Mouse (Mus musculus) liver, embryonic 13.5 days (tissue): ENCODE results near the gene Tmem129. TPM values are rescaled to one million over a fixed set of nuclear protein-coding genes. Genes with fewer than 3 reads are reported as not detected.

Experiments
- ATAC-seq: fragments of 200-750 bp; cut with Nextera tagmentation; 2 replicates; pipeline ENCODE4 v1.8.0; 2017; ENCODE audit warnings: low read depth, mild to moderate bottlenecking, moderate number of reproducible peaks, moderate library complexity
- DNase-seq: peaks from one replicate; pipeline ENCODE4 v3.0.0; 2022
- H3K27ac ChIP-seq: fragments of 300-500 bp; sonication (generic); 2 replicates; pipeline ENCODE4 v1.5.1; 2015; ENCODE audit warnings: moderate library complexity, mild to moderate bottlenecking, inconsistent platforms
- H3K27me3 ChIP-seq: fragments of 300-500 bp; sonication (generic); 2 replicates; pipeline ENCODE4 v1.6.1; 2015; ENCODE audit warnings: mild to moderate bottlenecking, inconsistent platforms
- H3K36me3 ChIP-seq: fragments of 300-500 bp; sonication (generic); 2 replicates; pipeline ENCODE4 v1.6.1; 2015; ENCODE audit warnings: mild to moderate bottlenecking, inconsistent platforms
- H3K4me1 ChIP-seq: fragments of 300-500 bp; sonication (generic); replicated peaks from 2 replicates; pipeline ENCODE4 v1.6.1; 2015; ENCODE audit warnings: inconsistent platforms
- H3K4me2 ChIP-seq: fragments of 300-500 bp; sonication (generic); 2 replicates; pipeline ENCODE4 v1.6.1; 2015; ENCODE audit warnings: inconsistent platforms, mild to moderate bottlenecking, moderate library complexity
- H3K4me3 ChIP-seq: fragments of 300-500 bp; sonication (generic); replicated peaks from 2 replicates; pipeline ENCODE4 v1.5.1; 2015; ENCODE audit warnings: mild to moderate bottlenecking, inconsistent platforms
- H3K9ac ChIP-seq: fragments of 300-500 bp; sonication (generic); 2 replicates; pipeline ENCODE4 v1.6.1; 2015; ENCODE audit warnings: mild to moderate bottlenecking, inconsistent platforms
- H3K9me3 ChIP-seq: fragments of 300-500 bp; sonication (generic); replicated peaks from 2 replicates; pipeline ENCODE4 v1.6.1; 2016; ENCODE audit warnings: inconsistent platforms
- WGBS: fragments of 180-500 bp; shearing (Covaris S2); methylation state at CpG from one replicate; pipeline ENCODE4 v1.1.7; 2015; ENCODE audit not compliant: insufficient replicate concordance; 5-methylcytosine and 5-hydroxymethylcytosine counted together
- polyA plus RNA-seq: library from polyadenylated mRNA; unstranded; fragments of >200 nt; fragmentation: Nextera tagmentation; extraction: Ambion mirVana; gene quantifications from 2 replicates; pipeline ENCODE4 v1.2.1, GENCODE M21; 2015

Tmem129 gene
- polyA plus RNA-seq, 1 experiment from 2014 or later = 20.2 TPM

DNA sequence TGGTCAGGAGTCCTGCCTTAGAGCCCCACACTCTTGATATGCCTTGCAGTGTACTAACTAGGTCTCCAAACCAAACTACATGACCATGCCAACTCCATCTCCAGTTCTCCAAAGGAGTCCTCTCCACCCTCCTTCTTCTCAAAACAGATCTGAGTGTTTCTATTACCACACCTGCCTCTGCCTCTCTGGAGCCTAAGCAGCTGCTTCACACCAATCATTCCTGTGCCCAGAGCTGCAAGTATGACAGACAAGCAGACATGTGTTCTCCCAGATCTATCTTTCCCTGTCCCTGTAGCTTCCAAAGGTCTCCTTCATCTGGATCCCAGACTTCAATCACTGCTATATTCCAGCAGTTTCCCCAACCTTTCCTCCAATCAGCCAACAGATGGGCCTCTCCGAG lies 1.5 kb downstream of the Tmem129 start:
- peak overlapping the region; percentile 84 for H3K4me3 ChIP-seq
- no peak for ATAC-seq
- peak overlapping the region; percentile 92 for H3K9ac ChIP-seq
- H3K9me3 ChIP-seq = no peaks in the 10 kb centered on the region
- H3K27me3 ChIP-seq = no peaks in the 10 kb centered on the region
- H3K36me3 ChIP-seq = peaks cover 44% of the 10 kb centered on the region
- WGBS = 29% methylated on average over 1 of the region's 1 CpGs
- H3K4me2 ChIP-seq = peak overlapping the region; percentile 95
- peak overlapping the region; percentile 96 for H3K27ac ChIP-seq
- peaks cover 70% of the 10 kb centered on the region for H3K4me1 ChIP-seq
- no peak for DNase-seq

DNA sequence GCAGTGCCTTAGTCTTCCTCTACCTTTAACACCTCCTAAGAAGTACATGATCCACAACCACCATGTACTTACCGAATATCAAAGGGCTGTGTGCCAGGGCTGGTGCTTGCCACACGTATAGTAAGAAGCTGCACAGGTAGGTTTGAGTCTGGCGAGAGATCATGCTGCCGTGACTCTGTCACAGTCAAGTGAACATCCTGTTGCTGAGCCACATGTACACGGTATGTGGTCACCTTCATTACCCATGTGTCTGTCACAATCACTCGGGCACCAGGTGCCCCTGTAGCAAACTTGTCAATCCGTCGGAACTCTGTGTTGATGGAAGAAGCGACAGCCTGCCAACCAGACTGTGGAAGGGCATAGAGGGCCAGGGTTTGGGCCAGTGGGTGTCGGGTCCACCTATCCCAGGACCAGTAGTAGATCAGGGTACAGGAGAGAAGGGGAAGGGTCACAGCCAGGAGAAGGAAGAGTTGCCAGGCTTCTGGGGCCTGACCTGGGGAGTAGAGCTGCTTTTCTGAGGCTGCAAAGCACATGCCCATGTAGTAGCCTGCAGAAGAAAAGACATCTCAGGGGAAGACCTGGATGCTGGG lies 2.9 kb downstream of the Tmem129 start:
- H3K27ac ChIP-seq = no peak overlapping the region
- 87% methylated on average over 10 of the region's 10 CpGs for WGBS
- ATAC-seq = no peak
- peak overlapping the region; percentile 92 for H3K9ac ChIP-seq
- peaks cover 35% of the 10 kb centered on the region for H3K36me3 ChIP-seq
- no peaks in the 10 kb centered on the region for H3K9me3 ChIP-seq
- H3K27me3 ChIP-seq = no peaks in the 10 kb centered on the region
- peak overlapping the region; percentile 84; the same call in 1 of the 2 replicates for H3K4me3 ChIP-seq
- H3K4me1 ChIP-seq = peaks cover 68% of the 10 kb centered on the region
- no peak for DNase-seq
- peak overlapping the region; percentile 95 for H3K4me2 ChIP-seq

DNA sequence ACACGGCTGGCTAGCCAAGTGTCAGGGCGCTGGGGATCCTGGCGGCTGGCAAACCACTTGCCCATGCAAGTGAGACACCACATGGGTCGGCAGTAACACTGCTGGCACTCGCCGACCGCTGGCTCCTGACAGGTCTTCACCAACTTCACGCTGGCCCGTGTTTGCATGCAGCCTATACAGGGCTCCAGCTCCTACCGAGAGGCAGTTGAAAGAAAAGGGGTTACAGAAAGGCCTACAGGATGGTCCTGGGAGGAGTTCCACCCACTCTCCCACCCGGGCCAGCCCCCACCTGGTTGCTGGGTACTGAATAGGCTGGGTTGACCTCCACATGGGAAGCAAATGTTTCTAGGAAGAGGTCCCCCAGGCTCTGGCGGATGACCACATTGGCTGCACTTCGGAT lies 3.8 kb downstream of the Tmem129 start:
- Histone ChIP-seq H3K27ac (peak overlapping the region; percentile 92; the same call in 1 of the 2 replicates), H3K4me2 (0 out of 2 replicates have a peak overlapping the region, but pooled peaks have one; percentile 95), H3K36me3 (peaks cover 40% of the 10 kb centered on the region), H3K4me3 (no peak overlapping the region), H3K9me3 (no peaks in the 10 kb centered on the region), H3K9ac (0 out of 2 replicates have a peak overlapping the region, but pooled peaks have one; percentile 78), H3K27me3 (no peaks in the 10 kb centered on the region), H3K4me1 (peaks cover 68% of the 10 kb centered on the region)
- WGBS = 90% methylated on average over 13 of the region's 13 CpGs
- ATAC-seq (no peak), DNase-seq (no peak)

DNA sequence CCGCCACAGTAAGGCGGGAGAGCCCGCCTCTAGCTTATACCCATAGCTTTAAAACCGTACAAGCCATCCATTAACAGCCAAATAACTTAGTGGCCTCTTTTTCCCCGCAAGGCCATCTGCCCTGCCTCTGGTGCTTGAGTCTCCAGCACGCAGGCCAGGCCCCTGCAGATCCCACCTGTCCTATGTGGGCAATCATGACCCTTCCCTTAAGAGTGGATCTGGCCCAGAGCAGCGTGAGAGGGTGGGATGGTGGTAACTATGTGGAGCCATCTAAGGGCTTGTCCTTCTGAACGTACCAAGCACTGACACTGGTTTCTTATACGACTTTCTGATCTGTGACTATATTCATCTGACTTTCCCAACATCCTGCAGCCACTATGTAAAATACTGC lies 5.4 kb downstream of the Tmem129 start:
- ATAC-seq (peak; percentile 17), DNase-seq (no peak)
- Histone ChIP-seq H3K36me3 (peaks cover 56% of the 10 kb centered on the region), H3K27me3 (no peaks in the 10 kb centered on the region), H3K4me3 (peak overlapping the region; percentile 83), H3K27ac (peak overlapping the region; percentile 92), H3K4me2 (peak overlapping the region; percentile 92), H3K4me1 (peaks cover 78% of the 10 kb centered on the region), H3K9me3 (no peaks in the 10 kb centered on the region), H3K9ac (peak overlapping the region; percentile 78)
- WGBS = 4% methylated on average over 9 of the region's 9 CpGs

DNA sequence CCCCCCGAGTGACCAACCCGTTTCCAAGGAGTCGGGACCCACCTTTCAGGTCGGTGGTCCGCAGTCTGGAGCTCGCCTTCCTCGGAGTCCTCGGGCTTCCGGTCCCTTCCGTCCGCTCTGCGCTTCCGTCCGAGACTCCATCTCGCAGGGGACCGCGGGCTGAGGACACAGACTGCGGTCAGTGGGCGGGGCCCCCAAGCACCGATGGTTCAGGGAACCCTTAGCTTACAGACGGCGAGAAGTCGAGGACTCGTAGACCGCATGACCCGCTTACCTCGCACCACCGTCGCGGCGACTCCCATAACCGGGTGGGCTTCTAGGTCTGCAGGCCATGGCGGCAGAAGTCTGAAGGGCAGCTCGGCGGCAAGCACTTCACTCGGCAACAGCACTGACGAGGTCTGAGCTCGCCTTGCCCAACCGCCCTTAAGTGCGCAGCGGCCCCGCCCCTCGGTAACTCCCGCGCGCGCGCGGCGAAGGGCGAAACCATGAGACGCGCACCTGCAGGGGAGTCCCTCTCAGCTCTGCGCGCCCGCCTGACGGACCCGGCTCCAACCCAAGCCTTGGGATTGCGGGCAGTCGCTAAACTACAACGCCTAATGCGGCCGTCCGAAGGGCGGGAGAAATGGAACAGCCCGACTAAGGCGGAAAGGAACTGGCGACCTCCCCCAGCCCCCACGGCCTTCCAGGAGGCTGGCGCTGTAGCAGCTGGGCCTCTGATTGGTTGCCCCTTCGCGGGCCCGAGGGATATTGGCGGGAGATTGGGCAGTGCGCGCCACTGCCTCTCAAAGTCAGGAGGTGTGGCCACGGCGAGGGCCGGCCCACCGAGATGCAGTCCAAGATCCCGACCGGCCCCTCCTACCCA lies 6.1 kb downstream of the Tmem129 start, which contains the start of gene Slbp:
TSS of gene Slbp (minus strand) at position 654 of the 862 bp plus-strand sequence.
- DNase-seq (peak; percentile 95), ATAC-seq (peak; percentile 88)
- Histone ChIP-seq H3K4me2 (peak within 1 kb of the TSS; percentile 92), H3K27me3 (no peaks in the 10 kb centered on the region), H3K27ac (peak within 1 kb of the TSS; percentile 92), H3K9ac (peak within 1 kb of the TSS; percentile 79), H3K4me1 (peaks cover 84% of the 10 kb centered on the region), H3K9me3 (no peaks in the 10 kb centered on the region), H3K4me3 (peak within 1 kb of the TSS; percentile 83), H3K36me3 (peaks cover 62% of the 10 kb centered on the region)
- WGBS = under 1% methylated on average over 82 of the region's 82 CpGs

DNA sequence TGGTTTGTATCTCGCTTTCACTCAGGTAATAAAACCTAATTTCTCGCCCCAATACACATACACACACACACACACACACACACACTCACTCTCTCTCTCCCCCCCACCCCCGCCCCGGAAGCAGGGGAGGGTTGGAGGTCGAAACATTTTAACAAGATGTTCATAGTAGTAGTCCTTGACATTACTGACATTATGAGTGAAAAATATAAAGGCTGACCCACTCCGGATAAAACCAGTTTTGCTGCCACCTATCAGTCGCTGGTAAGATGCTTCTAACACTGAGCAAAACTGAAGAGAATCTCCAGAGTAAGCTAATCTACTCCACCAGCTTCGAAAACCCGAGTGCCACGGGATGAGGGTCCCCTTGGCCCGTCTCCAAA lies 6.7 kb downstream of the Tmem129 start:
- H3K27me3 ChIP-seq = no peaks in the 10 kb centered on the region
- no peaks in the 10 kb centered on the region for H3K9me3 ChIP-seq
- H3K27ac ChIP-seq = peak overlapping the region; percentile 92
- ATAC-seq (no peak), DNase-seq (no peak)
- WGBS = under 1% methylated on average over 11 of the region's 11 CpGs
- peaks cover 68% of the 10 kb centered on the region for H3K36me3 ChIP-seq
- peak overlapping the region; percentile 83 for H3K4me3 ChIP-seq
- peaks cover 81% of the 10 kb centered on the region for H3K4me1 ChIP-seq
- H3K9ac ChIP-seq = peak overlapping the region; percentile 79
- peak overlapping the region; percentile 92 for H3K4me2 ChIP-seq

DNA sequence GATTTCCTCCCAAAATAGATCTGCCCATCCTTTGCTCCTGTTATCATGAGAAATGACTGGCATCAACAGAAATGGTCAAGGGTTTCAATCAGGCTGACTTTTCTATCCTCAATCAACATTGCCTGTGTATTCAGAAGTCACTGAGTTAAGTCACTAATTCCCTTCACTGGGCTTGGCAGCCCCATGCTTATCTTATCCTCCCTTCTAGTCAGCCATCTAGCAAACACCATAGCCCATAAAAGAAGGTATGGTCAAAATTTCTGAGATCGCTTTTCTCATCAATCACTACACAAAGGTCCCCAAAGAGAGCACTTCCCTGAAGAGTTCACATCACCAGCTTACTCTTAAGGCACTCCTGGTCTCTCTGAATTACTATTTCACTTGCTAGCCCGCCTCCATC lies 7.2 kb downstream of the Tmem129 start:
- H3K9me3 ChIP-seq = no peaks in the 10 kb centered on the region
- H3K4me3 ChIP-seq = peak overlapping the region; percentile 83
- peaks cover 74% of the 10 kb centered on the region for H3K36me3 ChIP-seq
- 1% methylated on average over 2 of the region's 2 CpGs for WGBS
- peak overlapping the region; percentile 79 for H3K9ac ChIP-seq
- H3K27ac ChIP-seq = peak overlapping the region; percentile 92
- ATAC-seq (no peak), DNase-seq (no peak)
- no peaks in the 10 kb centered on the region for H3K27me3 ChIP-seq
- peak overlapping the region; percentile 92 for H3K4me2 ChIP-seq
- peaks cover 81% of the 10 kb centered on the region for H3K4me1 ChIP-seq

DNA sequence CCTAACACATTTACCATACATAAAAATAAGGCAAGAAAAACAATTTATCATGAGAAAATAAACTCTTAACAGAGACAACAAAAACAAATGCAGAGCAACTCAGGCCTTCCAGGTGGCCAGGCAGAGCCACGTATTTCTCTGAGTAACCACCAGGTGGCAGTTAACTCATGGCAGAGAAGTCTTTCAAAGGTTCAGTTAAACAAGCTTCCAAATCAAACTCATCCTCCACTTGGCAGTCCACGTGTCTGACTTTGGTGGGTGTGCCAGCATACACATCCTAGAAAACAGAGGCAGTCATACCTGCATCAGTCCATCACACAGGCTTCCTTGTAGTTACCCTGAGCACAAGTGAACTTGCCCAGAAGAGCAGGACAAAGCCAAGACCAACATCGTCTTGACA lies 17.6 kb downstream of the Tmem129 start:
- H3K9me3 ChIP-seq = no peaks in the 10 kb centered on the region
- peaks cover 94% of the 10 kb centered on the region for H3K36me3 ChIP-seq
- H3K27ac ChIP-seq = no peak overlapping the region
- H3K9ac ChIP-seq = no peak overlapping the region
- no peak; the same call in 1 of the 2 replicates for ATAC-seq
- no peak overlapping the region for H3K4me2 ChIP-seq
- 41% methylated on average over 3 of the region's 3 CpGs for WGBS
- no peak overlapping the region for H3K4me3 ChIP-seq
- H3K4me1 ChIP-seq = peaks cover 32% of the 10 kb centered on the region
- DNase-seq = no peak
- H3K27me3 ChIP-seq = no peaks in the 10 kb centered on the region

DNA sequence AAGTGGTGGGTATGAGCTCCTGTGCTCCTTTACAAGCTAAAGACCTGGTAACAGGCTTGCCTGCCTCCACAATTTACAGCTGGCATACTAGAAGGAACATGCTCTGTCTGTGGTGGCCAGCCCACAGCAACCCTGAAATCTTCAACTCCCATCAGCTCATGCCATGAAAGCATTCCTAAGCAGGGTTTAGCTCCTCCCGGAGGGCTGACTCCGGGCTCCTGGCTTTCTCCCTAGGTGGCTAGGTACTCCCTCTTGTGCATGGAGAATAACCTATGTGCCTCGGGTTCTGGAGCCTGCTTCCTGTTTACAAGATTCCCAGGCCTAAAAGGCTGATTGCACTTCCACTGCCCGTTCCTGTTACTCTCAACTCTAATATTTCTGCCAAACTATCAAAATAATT lies 19.4 kb downstream of the Tmem129 start:
- ATAC-seq (peak; percentile 13; the same call in 1 of the 2 replicates), DNase-seq (no peak)
- peaks cover 88% of the 10 kb centered on the region for H3K36me3 ChIP-seq
- H3K27ac ChIP-seq = no peak overlapping the region
- H3K4me3 ChIP-seq = no peak overlapping the region
- H3K9ac ChIP-seq = no peak overlapping the region
- H3K4me1 ChIP-seq = peaks cover 33% of the 10 kb centered on the region
- H3K9me3 ChIP-seq = no peaks in the 10 kb centered on the region
- no peaks in the 10 kb centered on the region for H3K27me3 ChIP-seq
- no peak overlapping the region for H3K4me2 ChIP-seq
- WGBS = 75% methylated on average over 4 of the region's 4 CpGs

DNA sequence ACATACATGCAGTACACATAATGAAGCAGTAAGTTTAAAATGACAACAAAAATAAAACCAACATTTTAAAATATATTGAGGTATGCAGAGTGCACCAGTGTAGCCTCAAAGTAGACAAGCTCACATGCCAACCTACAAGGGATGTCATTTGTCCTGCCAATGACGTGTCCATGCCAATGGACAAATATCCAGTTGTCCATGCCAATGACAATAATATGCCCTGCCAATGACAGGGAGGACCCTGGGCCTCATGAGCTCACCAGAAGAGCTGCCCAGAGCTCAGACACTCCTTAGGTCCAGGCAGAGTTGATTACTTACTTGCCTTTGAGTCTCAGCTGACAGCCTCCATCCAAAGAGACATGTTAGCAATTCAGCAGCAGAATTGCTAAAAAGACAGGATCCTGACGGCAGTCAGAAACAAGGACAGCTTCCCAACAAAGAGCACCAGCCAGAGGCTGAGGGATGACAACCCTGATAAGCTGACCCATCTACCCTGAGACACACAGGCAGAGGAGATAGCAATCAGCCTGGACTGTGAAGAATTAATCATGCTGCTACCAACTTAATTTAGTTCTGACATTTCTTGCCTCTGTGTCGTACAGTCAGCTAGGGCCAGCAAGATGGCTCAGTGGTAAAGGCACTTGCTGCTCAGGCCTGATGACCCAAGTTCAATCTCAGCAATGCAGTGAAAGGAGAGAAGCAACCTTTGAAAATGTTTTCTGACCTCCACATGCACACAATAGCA lies 20.4 kb downstream of the Tmem129 start:
- Histone ChIP-seq H3K27ac (no peak overlapping the region), H3K4me1 (peaks cover 26% of the 10 kb centered on the region), H3K27me3 (no peaks in the 10 kb centered on the region), H3K4me2 (no peak overlapping the region), H3K4me3 (no peak overlapping the region), H3K9me3 (no peaks in the 10 kb centered on the region), H3K9ac (no peak overlapping the region), H3K36me3 (peaks cover 77% of the 10 kb centered on the region)
- WGBS = 72% methylated on average over 3 of the region's 3 CpGs
- DNase-seq (no peak), ATAC-seq (no peak)

DNA sequence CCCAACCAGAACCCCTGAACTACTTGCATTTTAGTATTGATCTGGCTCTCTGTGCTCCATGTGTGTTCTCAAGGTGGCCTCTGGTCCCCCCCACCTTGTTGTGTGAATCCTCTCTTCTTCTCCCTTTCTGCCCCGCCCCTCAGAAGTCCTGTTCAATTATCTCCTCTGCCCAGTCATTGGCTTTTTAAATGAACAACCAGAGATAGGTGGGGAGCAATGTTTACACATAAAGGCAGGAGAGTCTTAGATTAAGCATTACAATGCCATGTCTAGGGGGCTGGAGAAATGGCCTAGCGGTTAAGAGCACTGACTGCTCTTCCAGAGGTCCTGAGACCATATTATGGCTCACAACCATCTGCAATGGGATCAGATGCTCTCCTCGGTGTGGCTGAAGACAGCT lies 22.9 kb downstream of the Tmem129 start:
- Histone ChIP-seq H3K9me3 (no peaks in the 10 kb centered on the region), H3K27ac (no peak overlapping the region), H3K9ac (no peak overlapping the region), H3K4me2 (no peak overlapping the region), H3K27me3 (no peaks in the 10 kb centered on the region), H3K36me3 (peaks cover 53% of the 10 kb centered on the region), H3K4me1 (peaks cover 32% of the 10 kb centered on the region), H3K4me3 (no peak overlapping the region)
- ATAC-seq (peak; percentile 62), DNase-seq (no peak)
- WGBS = 46% methylated on average over 3 of the region's 3 CpGs
